Mouse (Mus musculus) midbrain, embryonic 14.5 days (tissue): ENCODE data around the gene Jmjd1c. TPM values are rescaled to one million over a fixed set of nuclear protein-coding genes. Genes with fewer than 3 reads are reported as not detected.
"Not testable (repeated sequence)": the region's sequence is repeated elsewhere in the genome, so short reads cannot be mapped to it uniquely, and the experiment has no call there.

Source experiments
- ATAC-seq: fragments of 200-750 bp; cut with Nextera tagmentation; 2 replicates; pipeline ENCODE4 v1.8.0; 2017; ENCODE audit warnings: moderate number of reproducible peaks, moderate library complexity; ENCODE audit not compliant: low FRiP score, low TSS enrichment
- DNase-seq: peaks from one replicate; pipeline ENCODE4 v3.0.0-alpha.2; 2015
- H3K27ac ChIP-seq: fragments of 300-500 bp; sonication (generic); replicated peaks from 2 replicates; pipeline ENCODE4 v1.5.1; 2014; ENCODE audit warnings: mild to moderate bottlenecking, low read depth, low read length, moderate library complexity
- H3K27me3 ChIP-seq: fragments of 300-500 bp; sonication (generic); 2 replicates; pipeline ENCODE4 v1.6.1; 2014; ENCODE audit warnings: low read length, control low read depth, mixed read lengths; ENCODE audit not compliant: control insufficient read depth, insufficient read depth
- H3K36me3 ChIP-seq: fragments of 300-500 bp; sonication (generic); 2 replicates; pipeline ENCODE4 v1.6.1; 2014; ENCODE audit warnings: low read length, control low read depth; ENCODE audit not compliant: control insufficient read depth, insufficient read depth
- H3K4me1 ChIP-seq: fragments of 300-500 bp; sonication (generic); 2 replicates; pipeline ENCODE4 v1.6.1; 2014; ENCODE audit warnings: mild to moderate bottlenecking, antibody characterized with exemption, low read length, control low read depth; ENCODE audit not compliant: control insufficient read depth, insufficient read depth
- H3K4me2 ChIP-seq: fragments of 300-500 bp; sonication (generic); 2 replicates; pipeline ENCODE4 v1.6.1; 2014; ENCODE audit warnings: mild to moderate bottlenecking, low read length, moderate library complexity
- H3K4me3 ChIP-seq: fragments of 300-500 bp; sonication (generic); replicated peaks from 2 replicates; pipeline ENCODE4 v1.5.1; 2014; ENCODE audit warnings: low read depth, low read length
- H3K9ac ChIP-seq: fragments of 300-500 bp; sonication (generic); replicated peaks from 2 replicates; pipeline ENCODE4 v1.6.1; 2014; ENCODE audit warnings: mild to moderate bottlenecking, low read length, moderate library complexity
- H3K9me3 ChIP-seq: fragments of 300-500 bp; sonication (generic); 2 replicates; pipeline ENCODE4 v1.6.1; 2016; ENCODE audit warnings: low read length, control low read depth, mixed read lengths; ENCODE audit not compliant: control insufficient read depth
- WGBS: fragments of 180-500 bp; shearing (Covaris S2); extraction: QIAGEN DNeasy Blood & Tissue Kit; methylation state at CpG from one replicate; pipeline ENCODE4 v1.1.7; 2014; 5-methylcytosine and 5-hydroxymethylcytosine counted together
- polyA plus RNA-seq: library from polyadenylated mRNA; unstranded; fragments of >200 nt; fragmentation: Nextera tagmentation; extraction: Ambion mirVana; gene quantifications from 2 replicates; pipeline ENCODE4 v1.2.1, GENCODE M21; 2014

Gene Jmjd1c
- polyA plus RNA-seq, 1 experiment from 2014 or later, result 54.4 TPM

DNA sequence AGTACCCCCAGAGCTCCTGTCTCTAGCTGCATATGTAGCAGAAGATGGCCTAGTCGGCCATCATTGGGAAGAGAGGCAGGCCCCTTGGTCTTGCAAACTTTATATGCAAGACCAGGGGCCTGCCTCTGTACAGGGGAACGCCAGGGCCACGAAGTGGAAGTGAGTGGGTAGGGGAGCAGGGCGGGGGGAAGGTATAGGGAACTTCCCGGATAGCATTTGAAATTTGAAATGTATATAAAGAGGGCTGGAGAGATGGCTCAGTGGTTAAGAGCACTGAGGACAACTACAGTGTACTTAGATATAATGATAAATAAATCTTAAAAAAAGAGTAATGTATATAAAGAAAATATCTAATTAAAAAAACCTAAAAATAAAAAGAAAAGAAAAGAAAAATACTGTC lies 17.0 kb downstream of the Jmjd1c start:
- H3K9ac ChIP-seq, H3K9me3 ChIP-seq, H3K27me3 ChIP-seq, H3K36me3 ChIP-seq, ATAC-seq, H3K27ac ChIP-seq, H3K4me2 ChIP-seq, DNase-seq, H3K4me3 ChIP-seq: not testable (repeated sequence)
- 87% methylated on average over 5 of the region's 5 CpGs for WGBS
- H3K4me1 ChIP-seq, result peaks cover 35% of the 10 kb centered on the region

DNA sequence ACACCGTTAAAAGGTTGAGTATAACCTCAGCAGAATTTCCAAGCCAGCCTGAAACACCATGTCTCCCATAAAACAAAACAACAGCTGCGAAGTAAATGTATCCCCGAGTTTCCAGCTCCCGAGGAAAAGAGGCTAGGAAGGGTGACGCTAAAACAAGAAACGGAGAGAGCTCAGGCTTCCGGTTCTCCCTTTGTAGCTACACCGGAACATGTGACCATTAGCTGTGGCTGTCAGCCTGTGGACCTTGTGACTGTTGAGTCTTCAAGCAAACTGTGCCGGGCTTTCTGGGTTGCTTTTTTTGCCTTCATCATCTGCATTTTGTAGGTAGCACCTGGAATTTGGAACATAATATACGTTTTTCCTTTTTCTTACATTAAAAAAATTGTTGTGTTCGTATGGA lies 17.9 kb downstream of the Jmjd1c start:
- H3K9me3 ChIP-seq, result no peaks in the 10 kb centered on the region
- ATAC-seq (no peak), DNase-seq (no peak)
- H3K4me2 ChIP-seq, result no peak overlapping the region
- no peak overlapping the region for H3K27ac ChIP-seq
- H3K4me3 ChIP-seq, result no peak overlapping the region
- H3K27me3 ChIP-seq, result no peaks in the 10 kb centered on the region
- no peak overlapping the region for H3K9ac ChIP-seq
- peaks cover 30% of the 10 kb centered on the region for H3K4me1 ChIP-seq
- WGBS, result 91% methylated on average over 11 of the region's 11 CpGs
- H3K36me3 ChIP-seq, result no peaks in the 10 kb centered on the region

DNA sequence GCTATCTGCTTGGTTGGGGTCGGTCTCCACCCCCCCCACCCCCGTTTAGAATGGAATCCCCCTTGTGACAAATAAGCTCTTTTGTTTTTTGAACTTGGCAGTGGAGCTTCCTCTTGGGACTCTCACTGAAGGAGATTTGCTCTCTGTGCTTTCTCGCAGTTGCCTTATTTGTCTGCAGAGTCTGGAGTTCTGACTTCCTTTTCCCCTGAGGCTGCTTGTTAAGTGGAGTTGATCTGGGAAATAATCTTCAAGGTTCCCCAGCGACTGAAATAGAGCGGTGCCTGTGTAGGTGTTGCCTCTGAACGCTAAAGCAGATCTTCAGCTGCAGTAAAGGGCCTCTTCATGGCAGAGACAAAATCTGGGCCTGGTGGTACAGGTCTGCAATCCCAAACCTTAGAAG lies 19.2 kb downstream of the Jmjd1c start:
- H3K36me3 ChIP-seq, result no peaks in the 10 kb centered on the region
- H3K9me3 ChIP-seq, result no peaks in the 10 kb centered on the region
- no peak overlapping the region for H3K4me3 ChIP-seq
- ATAC-seq, result no peak
- DNase-seq, result peak; percentile 63
- no peaks in the 10 kb centered on the region for H3K27me3 ChIP-seq
- H3K4me1 ChIP-seq, result peaks cover 30% of the 10 kb centered on the region
- 14% methylated on average over 6 of the region's 6 CpGs for WGBS
- H3K4me2 ChIP-seq, result no peak overlapping the region
- H3K27ac ChIP-seq, result peak overlapping the region; percentile 16; the same call in 1 of the 2 replicates
- H3K9ac ChIP-seq, result no peak overlapping the region

DNA sequence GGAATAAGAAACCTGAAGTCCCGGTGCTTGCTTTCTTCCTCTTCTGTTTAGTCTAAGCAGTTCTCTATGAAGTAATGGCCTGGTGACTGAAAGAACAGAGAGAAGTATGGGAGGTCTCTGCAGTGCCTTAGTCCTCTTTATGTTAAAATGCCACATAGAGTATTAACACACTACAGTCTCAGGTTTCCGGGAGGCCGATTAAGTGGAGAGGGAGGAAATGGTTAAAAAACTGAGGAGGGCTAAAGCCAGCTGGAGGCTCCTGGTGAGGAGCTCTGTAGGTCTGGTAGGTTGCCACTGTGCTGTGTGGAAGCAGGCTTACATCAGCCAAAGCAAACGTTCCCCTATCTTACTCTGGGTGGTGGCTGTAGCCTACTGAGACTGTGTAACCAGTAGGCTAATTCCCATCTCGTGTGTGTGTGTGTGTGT lies 19.8 kb downstream of the Jmjd1c start:
- peak overlapping the region; percentile 16; the same call in 1 of the 2 replicates for H3K27ac ChIP-seq
- no peak overlapping the region for H3K9ac ChIP-seq
- H3K4me1 ChIP-seq, result peaks cover 30% of the 10 kb centered on the region
- H3K9me3 ChIP-seq, result no peaks in the 10 kb centered on the region
- WGBS, result 38% methylated on average over 5 of the region's 5 CpGs
- no peaks in the 10 kb centered on the region for H3K27me3 ChIP-seq
- DNase-seq (no peak), ATAC-seq (no peak)
- H3K36me3 ChIP-seq, result no peaks in the 10 kb centered on the region
- H3K4me3 ChIP-seq, result no peak overlapping the region
- H3K4me2 ChIP-seq, result no peak overlapping the region

DNA sequence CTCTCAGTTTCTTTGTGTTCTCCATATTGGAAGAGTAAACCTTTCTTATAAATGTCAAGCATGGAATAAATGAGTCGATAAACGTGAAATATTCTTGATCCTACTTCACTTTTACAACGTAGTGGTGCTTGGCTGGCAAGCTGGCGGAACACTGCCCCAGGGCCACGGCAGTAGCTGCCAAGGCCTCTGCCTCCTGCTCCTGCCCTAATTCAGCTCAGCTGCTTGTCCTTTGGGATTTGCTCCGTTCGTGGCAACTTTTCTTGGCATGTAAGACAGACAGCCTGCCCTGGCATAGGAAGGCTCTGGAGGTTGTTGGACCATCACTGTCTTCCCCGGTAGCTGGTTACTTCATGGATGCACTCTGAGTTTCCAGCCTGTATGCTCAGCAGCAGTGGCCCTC lies 20.3 kb downstream of the Jmjd1c start:
- Histone ChIP-seq H3K4me1 (peaks cover 30% of the 10 kb centered on the region), H3K9ac (no peak overlapping the region), H3K4me2 (no peak overlapping the region), H3K27ac (peak overlapping the region; percentile 13; the same call in 1 of the 2 replicates), H3K4me3 (no peak overlapping the region), H3K27me3 (no peaks in the 10 kb centered on the region), H3K36me3 (no peaks in the 10 kb centered on the region), H3K9me3 (no peaks in the 10 kb centered on the region)
- DNase-seq (no peak), ATAC-seq (no peak)
- 51% methylated on average over 8 of the region's 8 CpGs for WGBS

DNA sequence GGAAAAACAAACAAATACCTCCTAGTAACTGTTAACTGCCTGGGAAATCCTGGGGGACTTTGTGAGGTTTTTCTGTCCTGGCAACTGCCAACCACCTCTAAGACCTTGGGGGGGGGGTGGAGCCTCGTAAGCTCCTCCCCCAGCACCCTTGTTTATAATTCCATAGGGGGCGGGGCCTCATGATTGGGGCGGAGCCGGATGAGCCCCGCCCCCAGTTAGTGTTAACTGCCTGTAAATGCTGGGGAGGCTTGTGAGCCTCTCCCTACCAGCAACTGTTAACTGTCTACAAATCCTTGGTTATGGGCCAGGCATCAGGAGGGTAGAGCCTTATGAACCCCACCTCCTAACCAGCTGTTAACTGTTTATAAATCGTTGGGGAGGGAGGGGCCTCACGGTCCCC lies 23.4 kb downstream of the Jmjd1c start:
- H3K27ac ChIP-seq, result no peak overlapping the region
- H3K27me3 ChIP-seq, result no peaks in the 10 kb centered on the region
- ATAC-seq (0 out of 2 replicates have a peak, but pooled peaks have one; percentile 41), DNase-seq (no peak)
- peaks cover 24% of the 10 kb centered on the region for H3K4me1 ChIP-seq
- H3K9ac ChIP-seq, result no peak overlapping the region
- H3K4me3 ChIP-seq, result no peak overlapping the region
- 78% methylated on average over 7 of the region's 7 CpGs for WGBS
- no peak overlapping the region for H3K4me2 ChIP-seq
- H3K9me3 ChIP-seq, result no peaks in the 10 kb centered on the region
- H3K36me3 ChIP-seq, result no peaks in the 10 kb centered on the region

DNA sequence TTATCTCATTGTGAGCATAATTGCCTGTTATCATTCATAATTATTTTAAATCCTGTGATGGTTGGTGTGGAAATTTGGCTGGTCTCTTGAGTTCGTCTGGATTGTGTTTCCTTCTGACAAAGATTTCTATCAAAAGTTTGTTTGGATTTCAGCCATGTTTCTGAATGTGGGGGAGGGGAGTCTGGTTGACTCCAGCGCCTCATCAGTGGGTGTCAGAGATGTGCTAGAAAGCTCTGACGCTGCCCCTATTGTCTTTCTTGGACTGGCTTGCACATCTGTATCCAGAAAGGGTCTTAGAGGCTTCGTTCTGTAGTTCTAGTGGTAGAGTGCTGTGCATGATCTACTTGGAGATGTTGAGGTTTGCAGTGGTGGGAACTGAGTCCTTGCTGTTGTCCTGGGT lies 24.3 kb downstream of the Jmjd1c start:
- Histone ChIP-seq H3K36me3 (no peaks in the 10 kb centered on the region), H3K27ac (no peak overlapping the region), H3K9me3 (no peaks in the 10 kb centered on the region), H3K4me1 (peaks cover 15% of the 10 kb centered on the region), H3K27me3 (no peaks in the 10 kb centered on the region), H3K9ac (no peak overlapping the region), H3K4me3 (no peak overlapping the region), H3K4me2 (no peak overlapping the region)
- no peak for DNase-seq
- no peak for ATAC-seq
- WGBS, result 68% methylated on average over 4 of the region's 4 CpGs

DNA sequence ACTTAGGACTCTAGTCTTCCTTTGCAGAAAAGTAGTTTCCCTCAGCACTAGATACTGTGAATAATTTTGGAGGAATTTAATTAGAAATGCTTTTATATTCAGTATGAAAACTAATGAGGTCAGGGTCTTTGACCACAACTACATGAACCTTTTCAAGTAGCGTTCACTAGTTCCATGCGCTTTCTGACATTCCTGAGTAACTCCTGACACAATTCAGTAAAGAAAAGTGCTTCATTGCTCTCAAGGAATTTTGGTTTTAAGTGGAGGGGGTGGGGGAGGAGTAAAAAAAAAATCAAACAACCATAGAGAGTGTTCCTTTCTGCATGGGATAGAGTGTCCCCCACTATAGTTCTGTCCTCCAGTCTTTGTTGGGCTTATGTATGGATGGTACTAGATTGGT lies 24.7 kb downstream of the Jmjd1c start:
- no peak overlapping the region for H3K9ac ChIP-seq
- H3K4me1 ChIP-seq, result peaks cover 11% of the 10 kb centered on the region
- no peaks in the 10 kb centered on the region for H3K9me3 ChIP-seq
- H3K27me3 ChIP-seq, result no peaks in the 10 kb centered on the region
- WGBS, result 60% methylated on average over 2 of the region's 2 CpGs
- no peaks in the 10 kb centered on the region for H3K36me3 ChIP-seq
- no peak overlapping the region for H3K4me2 ChIP-seq
- H3K27ac ChIP-seq, result no peak overlapping the region
- DNase-seq (no peak), ATAC-seq (no peak)
- no peak overlapping the region for H3K4me3 ChIP-seq

DNA sequence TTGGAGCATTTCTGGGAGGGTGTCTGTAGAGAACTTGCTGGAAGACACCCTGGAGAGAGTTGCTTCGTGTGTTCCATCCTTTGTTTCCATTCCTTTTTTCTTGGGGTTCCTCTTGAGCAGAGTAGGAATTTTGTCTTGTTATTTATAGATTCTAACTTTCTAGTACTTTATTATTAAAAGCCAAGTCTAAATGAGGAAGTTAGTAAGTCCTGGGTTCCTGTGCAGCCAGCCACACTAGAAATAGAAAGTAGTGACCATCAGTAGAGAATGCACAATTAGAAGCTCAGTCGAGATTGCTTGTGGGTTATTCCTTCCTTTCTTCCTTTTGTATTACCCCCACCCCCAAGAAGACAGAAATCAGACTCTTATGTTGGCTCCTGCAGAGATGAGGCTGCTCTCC lies 27.8 kb downstream of the Jmjd1c start:
- WGBS, result 43% methylated on average over 2 of the region's 2 CpGs

More for the DNA sequence above, 27.8 kb downstream of the Jmjd1c start:
- H3K27me3 ChIP-seq, result no peaks in the 10 kb centered on the region
- no peaks in the 10 kb centered on the region for H3K36me3 ChIP-seq
- H3K4me2 ChIP-seq, result no peak overlapping the region
- H3K9me3 ChIP-seq, result no peaks in the 10 kb centered on the region
- no peak for ATAC-seq
- no peak overlapping the region for H3K9ac ChIP-seq
- H3K27ac ChIP-seq, result no peak overlapping the region
- no peak for DNase-seq
- H3K4me1 ChIP-seq, result peaks cover 12% of the 10 kb centered on the region
- H3K4me3 ChIP-seq, result no peak overlapping the region
